Mouse (Mus musculus): Measurements from ENCODE around the gene Hcn4. TPM values are rescaled to one million over a fixed set of nuclear protein-coding genes. Genes with fewer than 3 reads are reported as not detected.

The Hcn4 gene
- polyA plus RNA-seq, 1 experiment from 2014 or later = 0.24 TPM

DNA sequence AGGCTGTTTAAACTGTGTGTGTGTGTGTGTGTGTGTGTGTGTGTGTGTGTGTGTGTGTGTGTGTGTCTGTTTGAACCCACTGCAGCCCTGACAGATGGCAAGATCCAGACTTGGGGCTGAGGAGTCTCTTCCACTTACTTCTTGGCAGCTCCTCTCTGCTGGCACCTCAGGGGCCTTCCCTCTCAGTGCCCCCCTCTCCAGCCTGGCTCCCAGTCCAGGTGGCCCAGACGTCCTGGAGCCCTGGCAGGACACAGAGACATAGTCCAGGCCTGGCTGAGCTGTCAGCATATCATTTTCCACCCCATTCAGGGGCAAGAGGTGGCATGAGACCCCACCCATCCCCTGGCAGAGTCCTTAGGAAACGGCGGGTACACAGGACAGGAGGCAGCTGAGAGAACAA, 5.5 kb upstream of the Hcn4 start:
- no peak overlapping the region for H3K9ac ChIP-seq
- peaks cover 9% of the 10 kb centered on the region; the same call in 1 of the 2 replicates for H3K4me1 ChIP-seq (replicated peaks)
- WGBS = 42% methylated on average over 3 of the region's 3 CpGs
- H3K27me3 ChIP-seq (replicated peaks) = peaks cover 28% of the 10 kb centered on the region
- H3K9me3 ChIP-seq = no peaks in the 10 kb centered on the region
- H3K4me3 ChIP-seq (replicated peaks) = no peak overlapping the region
- no peak for ATAC-seq
- no peak overlapping the region for H3K27ac ChIP-seq
- H3K4me2 ChIP-seq (replicated peaks) = no peak overlapping the region
- H3K36me3 ChIP-seq = no peaks in the 10 kb centered on the region

DNA sequence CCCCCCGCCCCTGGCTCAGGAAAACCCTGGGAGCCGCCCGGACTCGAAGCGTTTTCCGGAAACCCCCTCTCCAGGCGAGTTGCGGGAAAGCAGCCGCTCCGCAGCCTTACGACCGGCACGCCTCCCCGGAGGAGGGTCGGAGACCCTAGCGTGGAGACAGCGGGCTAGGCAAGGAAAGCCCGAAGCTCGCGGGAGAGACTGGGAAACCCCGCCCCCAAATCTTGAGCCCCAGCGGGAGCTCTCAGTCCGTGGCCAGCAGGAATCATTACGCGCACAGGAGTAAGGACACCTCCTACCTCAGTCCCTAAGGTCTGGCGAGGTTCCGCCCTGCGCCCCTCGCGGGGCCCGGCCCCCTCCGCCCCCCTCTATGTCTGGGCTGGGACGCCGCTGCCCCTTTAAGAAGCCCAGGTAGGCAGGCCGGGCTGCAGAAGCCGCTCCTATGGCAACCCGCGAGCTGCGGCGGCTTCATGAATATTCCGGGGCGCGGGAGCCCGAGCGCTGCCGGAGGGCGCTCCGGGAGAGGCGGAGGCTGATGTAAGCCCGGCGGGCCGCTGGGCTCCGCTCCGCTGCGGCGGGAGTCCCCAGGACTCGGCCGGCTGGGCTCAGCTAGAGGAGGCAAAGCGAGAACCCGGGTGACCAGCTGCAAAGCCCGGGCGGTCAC, 651 bp upstream of the Hcn4 start:
- peak overlapping the region; percentile 30 for H3K27ac ChIP-seq
- peak overlapping the region; percentile 65 for H3K4me3 ChIP-seq (replicated peaks)
- peak overlapping the region; percentile 58 for H3K9ac ChIP-seq
- H3K36me3 ChIP-seq = no peaks in the 10 kb centered on the region
- peaks cover 59% of the 10 kb centered on the region for H3K27me3 ChIP-seq (replicated peaks)
- peak; percentile 80 for ATAC-seq
- peak overlapping the region; percentile 100 for H3K4me2 ChIP-seq (replicated peaks)
- WGBS = under 1% methylated on average over 62 of the region's 62 CpGs
- H3K9me3 ChIP-seq = no peaks in the 10 kb centered on the region
- H3K4me1 ChIP-seq (replicated peaks) = peaks cover 12% of the 10 kb centered on the region

- no peak overlapping the region for H3K27ac ChIP-seq
- H3K4me1 ChIP-seq (replicated peaks) = peaks cover 12% of the 10 kb centered on the region
- H3K9ac ChIP-seq = peak overlapping the region; percentile 58
- ATAC-seq = no peak
- H3K9me3 ChIP-seq = no peaks in the 10 kb centered on the region
- WGBS = 1% methylated on average over 35 of the region's 35 CpGs
- peak overlapping the region; percentile 65 for H3K4me3 ChIP-seq (replicated peaks)
- H3K36me3 ChIP-seq = no peaks in the 10 kb centered on the region
- H3K4me2 ChIP-seq (replicated peaks) = peak overlapping the region; percentile 100
- peaks cover 54% of the 10 kb centered on the region for H3K27me3 ChIP-seq (replicated peaks)
Observed at GRCm38 (mm10) chr9:58823918-58824215, 655 bp downstream of the Hcn4 start.

GRCm38 (mm10) chr9:58829627-58830026, 6.4 kb downstream of the Hcn4 start:
- Histone ChIP-seq H3K4me3 (replicated peaks) (no peak overlapping the region), H3K4me2 (replicated peaks) (no peak overlapping the region), H3K36me3 (no peaks in the 10 kb centered on the region), H3K4me1 (replicated peaks) (0 out of 2 replicates have a peak, but pooled peaks cover 9% of the 10 kb centered on the region), H3K9ac (no peak overlapping the region), H3K9me3 (no peaks in the 10 kb centered on the region), H3K27ac (no peak overlapping the region), H3K27me3 (replicated peaks) (peaks cover 15% of the 10 kb centered on the region)
- WGBS = 70% methylated on average over 4 of the region's 4 CpGs
- ATAC-seq = no peak

- peak; percentile 90 for ATAC-seq
- H3K27me3 ChIP-seq (replicated peaks) = no peaks in the 10 kb centered on the region
- no peak overlapping the region for H3K4me3 ChIP-seq (replicated peaks)
- no peak overlapping the region for H3K27ac ChIP-seq
- WGBS = 46% methylated on average over 3 of the region's 3 CpGs
- no peaks in the 10 kb centered on the region for H3K9me3 ChIP-seq
- 0 out of 2 replicates have a peak, but pooled peaks cover 9% of the 10 kb centered on the region for H3K4me1 ChIP-seq (replicated peaks)
- no peak overlapping the region for H3K4me2 ChIP-seq (replicated peaks)
- no peaks in the 10 kb centered on the region for H3K36me3 ChIP-seq
- no peak overlapping the region for H3K9ac ChIP-seq
Observed at GRCm38 (mm10) chr9:58832939-58833338, 9.7 kb downstream of the Hcn4 start.

DNA sequence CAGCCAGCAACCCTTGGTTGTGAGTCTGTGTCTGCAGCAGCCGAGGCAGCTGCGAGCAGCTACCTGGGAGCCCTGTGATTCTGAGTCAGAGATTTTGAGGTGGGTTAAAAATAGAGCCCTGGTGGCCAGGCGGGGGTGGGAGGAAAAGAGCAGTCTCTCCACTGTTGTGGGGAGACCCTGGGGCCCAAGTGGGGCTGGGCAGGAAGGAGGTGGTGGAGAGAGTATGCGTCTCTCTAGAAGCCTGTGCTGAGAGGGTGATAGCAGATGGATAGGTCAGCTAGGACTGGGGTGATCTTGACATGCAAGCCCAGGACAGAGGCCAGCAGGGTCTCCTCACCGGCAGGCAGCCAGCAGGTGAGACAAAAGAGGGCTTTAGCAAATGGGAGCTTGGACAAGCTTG, 14.0 kb downstream of the Hcn4 start:
- no peak overlapping the region for H3K27ac ChIP-seq
- no peaks in the 10 kb centered on the region for H3K27me3 ChIP-seq (replicated peaks)
- H3K9me3 ChIP-seq = no peaks in the 10 kb centered on the region
- no peak for ATAC-seq
- no peaks in the 10 kb centered on the region for H3K36me3 ChIP-seq
- H3K9ac ChIP-seq = no peak overlapping the region
- whole genome bisulfite sequencing = 69% methylated on average over 5 of the region's 5 CpGs
- 0 out of 2 replicates have a peak, but pooled peaks cover 2% of the 10 kb centered on the region for H3K4me1 ChIP-seq (replicated peaks)
- no peak overlapping the region for H3K4me2 ChIP-seq (replicated peaks)
- H3K4me3 ChIP-seq (replicated peaks) = no peak overlapping the region

- 86% methylated on average over 5 of the region's 5 CpGs for WGBS
- H3K4me2 ChIP-seq (replicated peaks) = no peak overlapping the region
- ATAC-seq = no peak
- no peaks in the 10 kb centered on the region for H3K4me1 ChIP-seq (replicated peaks)
- no peaks in the 10 kb centered on the region for H3K9me3 ChIP-seq
- no peaks in the 10 kb centered on the region for H3K27me3 ChIP-seq (replicated peaks)
- no peak overlapping the region for H3K9ac ChIP-seq
- no peaks in the 10 kb centered on the region for H3K36me3 ChIP-seq
- H3K27ac ChIP-seq = no peak overlapping the region
- no peak overlapping the region for H3K4me3 ChIP-seq (replicated peaks)
Observed at GRCm38 (mm10) chr9:58838504-58838903, 15.3 kb downstream of the Hcn4 start.

GRCm38 (mm10) chr9:58841655-58842054, 18.4 kb downstream of the Hcn4 start:
- Histone ChIP-seq H3K27me3 (replicated peaks) (no peaks in the 10 kb centered on the region), H3K36me3 (no peaks in the 10 kb centered on the region), H3K27ac (no peak overlapping the region), H3K9me3 (no peaks in the 10 kb centered on the region), H3K4me3 (replicated peaks) (no peak overlapping the region), H3K9ac (no peak overlapping the region), H3K4me2 (replicated peaks) (no peak overlapping the region), H3K4me1 (replicated peaks) (no peaks in the 10 kb centered on the region)
- 17% methylated on average over 6 of the region's 6 CpGs for WGBS
- no peak for ATAC-seq

DNA sequence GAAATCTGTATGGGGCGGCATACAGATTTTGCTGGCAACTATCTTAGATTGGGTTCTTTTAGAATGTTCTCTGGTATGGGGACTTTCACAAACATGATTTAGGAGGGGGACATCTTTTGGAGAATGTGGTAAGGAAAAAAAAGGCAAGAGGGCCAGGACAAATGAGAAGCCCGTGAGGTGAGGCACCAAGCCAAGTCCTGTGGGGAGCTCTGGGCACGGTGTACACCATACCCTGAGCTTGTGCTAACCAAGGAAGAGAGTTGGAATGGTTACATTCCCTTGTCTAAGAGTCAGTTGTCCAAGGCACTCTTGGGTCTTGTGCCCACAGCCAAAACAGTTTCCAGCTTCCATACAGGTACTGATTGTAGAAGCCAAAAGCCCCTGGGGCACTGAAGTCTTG, 21.4 kb downstream of the Hcn4 start:
- WGBS = 85% methylated on average over 3 of the region's 3 CpGs
- Histone ChIP-seq H3K27ac (no peak overlapping the region), H3K27me3 (replicated peaks) (no peaks in the 10 kb centered on the region), H3K4me1 (replicated peaks) (no peaks in the 10 kb centered on the region), H3K4me3 (replicated peaks) (no peak overlapping the region), H3K9me3 (no peaks in the 10 kb centered on the region), H3K4me2 (replicated peaks) (no peak overlapping the region), H3K36me3 (no peaks in the 10 kb centered on the region), H3K9ac (no peak overlapping the region)
- ATAC-seq = no peak

DNA sequence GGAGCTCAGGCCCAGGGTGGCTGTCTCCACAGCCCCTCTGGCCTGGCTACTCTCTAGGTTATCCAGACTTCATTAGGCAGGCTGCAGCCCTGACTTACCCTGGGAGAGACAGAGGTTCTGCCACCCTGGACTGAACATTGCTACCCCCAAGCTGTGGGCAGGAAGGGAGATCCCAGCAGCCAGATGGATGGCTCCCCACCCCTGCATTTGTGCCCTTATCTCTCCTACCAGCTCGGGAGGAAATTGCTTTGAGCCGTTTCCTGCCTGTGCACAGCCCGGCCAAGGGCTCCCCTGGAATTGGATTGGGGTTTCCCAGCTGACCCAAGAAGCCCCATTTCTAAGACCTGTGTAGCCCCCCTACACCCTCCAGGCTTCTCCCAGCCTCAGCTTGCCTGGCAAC, 23.8 kb downstream of the Hcn4 start:
- Histone ChIP-seq H3K9me3 (no peaks in the 10 kb centered on the region), H3K4me3 (replicated peaks) (no peak overlapping the region), H3K9ac (no peak overlapping the region), H3K4me2 (replicated peaks) (no peak overlapping the region), H3K27ac (no peak overlapping the region), H3K27me3 (replicated peaks) (no peaks in the 10 kb centered on the region), H3K36me3 (no peaks in the 10 kb centered on the region), H3K4me1 (replicated peaks) (no peaks in the 10 kb centered on the region)
- no peak for ATAC-seq
- 23% methylated on average over 3 of the region's 3 CpGs for WGBS

DNA sequence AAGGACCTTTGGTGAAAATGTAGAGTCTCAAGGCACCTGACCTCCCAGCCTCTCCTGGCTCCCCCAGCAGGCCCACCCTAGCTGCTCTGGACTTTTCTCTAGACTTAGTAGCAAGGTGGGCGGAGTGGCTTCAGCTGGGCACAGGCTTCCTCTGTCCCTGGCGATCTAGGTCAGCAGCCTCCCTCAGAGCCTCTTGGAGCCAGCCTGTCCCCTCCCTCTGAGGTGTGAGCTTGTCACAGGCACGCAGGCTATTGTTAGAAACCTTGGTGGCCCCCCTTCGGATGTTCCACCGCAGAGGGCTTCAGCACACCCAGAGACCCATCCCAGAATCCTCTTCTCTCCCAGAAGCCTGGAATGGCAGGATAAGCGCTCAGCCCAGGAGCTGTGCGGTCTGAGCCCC, 24.5 kb downstream of the Hcn4 start:
- H3K4me1 ChIP-seq (replicated peaks) = no peaks in the 10 kb centered on the region
- H3K27me3 ChIP-seq (replicated peaks) = no peaks in the 10 kb centered on the region
- H3K4me3 ChIP-seq (replicated peaks) = no peak overlapping the region
- WGBS = 70% methylated on average over 7 of the region's 7 CpGs
- no peaks in the 10 kb centered on the region for H3K36me3 ChIP-seq
- H3K27ac ChIP-seq = no peak overlapping the region
- H3K9me3 ChIP-seq = no peaks in the 10 kb centered on the region
- no peak overlapping the region for H3K9ac ChIP-seq
- ATAC-seq = no peak
- no peak overlapping the region for H3K4me2 ChIP-seq (replicated peaks)

- ATAC-seq = no peak
- Histone ChIP-seq H3K36me3 (no peaks in the 10 kb centered on the region), H3K4me1 (replicated peaks) (no peaks in the 10 kb centered on the region), H3K9me3 (no peaks in the 10 kb centered on the region), H3K4me3 (replicated peaks) (no peak overlapping the region), H3K27me3 (replicated peaks) (no peaks in the 10 kb centered on the region), H3K4me2 (replicated peaks) (no peak overlapping the region), H3K9ac (no peak overlapping the region), H3K27ac (no peak overlapping the region)
- 70% methylated on average over 13 of the region's 13 CpGs for WGBS
Observed at GRCm38 (mm10) chr9:58849576-58850315, 26.5 kb downstream of the Hcn4 start.

DNA sequence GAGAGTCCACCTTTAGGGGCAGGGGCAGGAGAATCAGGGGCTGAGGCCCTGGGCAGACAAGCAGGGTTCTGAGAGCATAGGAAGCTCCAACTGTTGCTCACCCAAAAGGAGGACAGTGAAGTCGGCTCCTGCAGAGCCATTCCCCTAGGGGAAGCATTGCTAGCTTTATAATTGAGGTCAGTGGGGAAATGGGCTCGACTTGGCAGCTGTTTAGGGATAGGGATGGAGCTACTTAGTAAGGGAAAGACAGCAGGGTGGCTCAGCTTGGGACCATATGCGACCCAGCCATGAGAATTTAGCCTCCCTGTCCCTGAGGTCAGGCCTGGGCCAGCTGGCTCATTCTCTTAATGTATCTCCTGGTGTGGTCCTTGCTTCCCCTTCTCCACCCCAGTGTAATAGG, 31.7 kb downstream of the Hcn4 start:
- 66% methylated on average over 3 of the region's 3 CpGs for WGBS
- H3K9ac ChIP-seq = no peak overlapping the region
- ATAC-seq = no peak
- H3K4me3 ChIP-seq (replicated peaks) = no peak overlapping the region
- no peaks in the 10 kb centered on the region for H3K36me3 ChIP-seq
- no peak overlapping the region for H3K4me2 ChIP-seq (replicated peaks)
- H3K9me3 ChIP-seq = no peaks in the 10 kb centered on the region
- H3K4me1 ChIP-seq (replicated peaks) = peaks cover 3% of the 10 kb centered on the region; the same call in 1 of the 2 replicates
- H3K27ac ChIP-seq = no peak overlapping the region
- H3K27me3 ChIP-seq (replicated peaks) = no peaks in the 10 kb centered on the region; the same call in 1 of the 2 replicates

Data from intestine, embryonic 15.5 days (tissue).